In genomic region chr11:63413106-63413505, GRCm38 (mm10) we compare ENCODE assay signal across 9 mouse cellular contexts.
A peak's percentile ranks its signal among the peaks of the same experiment; 100 is the strongest.
DNase-seq lines count a peak whose midpoint lies in the region; ATAC-seq and TF ChIP-seq lines count a peak whose summit lies in the region.
"Had no signal": no experiment of that assay in that cellular context is flagged by ENCODE, and none has a peak within 500 bp of the region (broad histone marks: within the 10 kb centered on the region; RNA-seq: fewer than 3 reads in every experiment).

No protein-coding gene starts in this region.

- H3K4me2 ChIP-seq in liver, embryonic 11.5 days: peak overlapping the region; percentile 57

- no peak for TF ChIP-seq POLR2A in small intestine, adult 2 months (IDR thresholded peaks at IDR 0.05; ENCODE audit: low read depth, low read length)

- H3K9me3 ChIP-seq in hindbrain, embryonic 10.5 days: no peaks in the 10 kb centered on the region
- no peaks in the 10 kb centered on the region for H3K9me3 ChIP-seq in liver, embryonic 11.5 days (ENCODE audit: control insufficient read depth, low read length)

- DNase-seq in left cerebral cortex, adult 2 months (ENCODE audit: extremely low spot score in 1 of 2, low spot score in 2 of 2): no peak
- DNase-seq in left cerebral cortex, adult 9 months (ENCODE audit: low spot score in 2 of 2): no peak
- DNase-seq in hindbrain, embryonic 10.5 days (ENCODE audit: low spot score): peak; percentile 27
- DNase-seq in liver, embryonic 11.5 days (ENCODE audit: low spot score): no peak
- no peak for DNase-seq in adrenal gland, postnatal 4 days (ENCODE audit: low spot score in 2 of 2)
- no peak for DNase-seq in layer of hippocampus, postnatal 10 days (ENCODE audit: low spot score in 2 of 2)

- intact Hi-C loops in left cerebral cortex, adult 2 months (cut with DNase I): no loop called here

- H3K4me1 ChIP-seq in hindbrain, embryonic 10.5 days (replicated peaks): peaks cover 38% of the 10 kb centered on the region
- no peaks in the 10 kb centered on the region for H3K4me1 ChIP-seq in liver, embryonic 11.5 days (replicated peaks; ENCODE audit: control insufficient read depth, insufficient read depth, low read length)
- no peaks in the 10 kb centered on the region for H3K4me1 ChIP-seq in small intestine, adult 2 months (ENCODE audit: control insufficient read depth, insufficient read depth, insufficient read length, low read length)

- no peaks in the 10 kb centered on the region for H3K36me3 ChIP-seq in hindbrain, embryonic 10.5 days
- no peaks in the 10 kb centered on the region for H3K36me3 ChIP-seq in liver, embryonic 11.5 days (ENCODE audit: control insufficient read depth, insufficient read depth, low read length)
- H3K36me3 ChIP-seq in small intestine, adult 2 months (ENCODE audit: control insufficient read depth, insufficient read depth, low read length): no peaks in the 10 kb centered on the region
- H3K36me3 ChIP-seq: G1E had no signal

- no peak overlapping the region for H3K27ac ChIP-seq in left cerebral cortex, adult 2 months
- peak overlapping the region; percentile 86 for H3K27ac ChIP-seq in hindbrain, embryonic 10.5 days
- H3K27ac ChIP-seq in liver, embryonic 11.5 days (ENCODE audit: low read depth, low read length): no peak overlapping the region
- H3K27ac ChIP-seq in small intestine, adult 2 months (ENCODE audit: insufficient read depth, low read depth, low read length): no peak overlapping the region

- H3K27me3 ChIP-seq in hindbrain, embryonic 10.5 days (ENCODE audit: insufficient read depth, poor library complexity, severe bottlenecking): peaks cover 56% of the 10 kb centered on the region
- H3K27me3 ChIP-seq in liver, embryonic 11.5 days (replicated peaks; ENCODE audit: control insufficient read depth, insufficient read depth, low read length): peaks cover 11% of the 10 kb centered on the region
- H3K27me3 ChIP-seq in small intestine, adult 2 months (ENCODE audit: control insufficient read depth, insufficient read depth, low read length): no peaks in the 10 kb centered on the region

- TF ChIP-seq CTCF in left cerebral cortex, adult 2 months (IDR thresholded peaks at IDR 0.05): no peak
- no peak for TF ChIP-seq CTCF in small intestine, adult 2 months (IDR thresholded peaks at IDR 0.05; ENCODE audit: extremely low read depth, insufficient read length, insufficient replicate concordance, low read depth, low read length)

- H3K9ac ChIP-seq in liver, embryonic 11.5 days (ENCODE audit: low read depth, low read length): no peak overlapping the region

- peak overlapping the region; percentile 26 for H3K4me3 ChIP-seq in left cerebral cortex, adult 2 months
- H3K4me3 ChIP-seq in hindbrain, embryonic 10.5 days: peak overlapping the region; percentile 41
- peak overlapping the region; percentile 26; the same call in 1 of the 2 replicates for H3K4me3 ChIP-seq in liver, embryonic 11.5 days (ENCODE audit: low read depth, low read length)
- H3K4me3 ChIP-seq in small intestine, adult 2 months (ENCODE audit: low read depth, low read length): peak overlapping the region; percentile 34; the same call in 1 of the 2 replicates

- 6% methylated on average over 13 of the region's 13 CpGs for WGBS in hindbrain, embryonic 10.5 days
- 21% methylated on average over 13 of the region's 13 CpGs for WGBS in liver, embryonic 11.5 days
- 12% methylated on average over 13 of the region's 13 CpGs for WGBS in small intestine, adult 2 months

- no peak for ATAC-seq in liver, embryonic 11.5 days (replicated peaks; ENCODE audit: low FRiP score)
- no peak for ATAC-seq in inflammation-experienced regulatory T-cells, adult 6 months
